Mouse (Mus musculus): ENCODE measurements around the gene Acd.

Acd gene

GRCm38 (mm10) chr8:105700966-105701824 lies at the start of gene Acd, which contains the start of gene Pard6a:
Gene Acd (minus strand): TSS chr8:105701102.
Gene Pard6a (plus strand): TSS chr8:105701148.
- peak; percentile 88 to 94 for DNase-seq (ENCODE audit: low spot score in 2 of 2)

GRCm38 (mm10) chr8:105750606-105751005 lies 49.7 kb upstream of the Acd start:
- peak in 1 of 2 experiments; percentile 20 for DNase-seq (ENCODE audit: low spot score in 2 of 2)

- DNase-seq (ENCODE audit: low spot score in 2 of 2) = no peak
These were observed 42.4 kb upstream of the Acd start for GRCm38 (mm10) chr8:105743301-105743700.

- DNase-seq (ENCODE audit: low spot score in 2 of 2) = no peak
These were observed 38.3 kb upstream of the Acd start for GRCm38 (mm10) chr8:105739216-105739615.

DNA sequence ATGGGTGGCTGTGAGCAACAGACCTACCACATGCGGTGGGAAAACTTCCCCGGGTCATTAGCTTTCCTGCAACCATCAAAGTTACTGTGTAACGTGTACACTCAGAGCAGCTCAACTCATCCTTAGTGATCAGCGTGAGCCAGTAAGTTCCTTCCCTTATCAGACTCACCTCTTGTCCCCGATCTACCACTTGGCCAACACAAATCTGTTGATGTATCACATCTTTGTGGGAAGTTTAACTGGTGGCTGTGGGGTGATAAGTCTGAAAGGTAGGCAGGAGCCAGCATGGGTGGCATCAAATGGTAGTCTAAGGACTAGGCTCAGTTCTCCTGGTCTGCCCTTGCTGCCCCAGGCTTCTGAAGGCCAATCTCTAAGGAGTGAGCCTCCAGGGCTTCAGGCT lies 31.3 kb upstream of the Acd start:
- no peak for DNase-seq (ENCODE audit: low spot score in 2 of 2)

DNA sequence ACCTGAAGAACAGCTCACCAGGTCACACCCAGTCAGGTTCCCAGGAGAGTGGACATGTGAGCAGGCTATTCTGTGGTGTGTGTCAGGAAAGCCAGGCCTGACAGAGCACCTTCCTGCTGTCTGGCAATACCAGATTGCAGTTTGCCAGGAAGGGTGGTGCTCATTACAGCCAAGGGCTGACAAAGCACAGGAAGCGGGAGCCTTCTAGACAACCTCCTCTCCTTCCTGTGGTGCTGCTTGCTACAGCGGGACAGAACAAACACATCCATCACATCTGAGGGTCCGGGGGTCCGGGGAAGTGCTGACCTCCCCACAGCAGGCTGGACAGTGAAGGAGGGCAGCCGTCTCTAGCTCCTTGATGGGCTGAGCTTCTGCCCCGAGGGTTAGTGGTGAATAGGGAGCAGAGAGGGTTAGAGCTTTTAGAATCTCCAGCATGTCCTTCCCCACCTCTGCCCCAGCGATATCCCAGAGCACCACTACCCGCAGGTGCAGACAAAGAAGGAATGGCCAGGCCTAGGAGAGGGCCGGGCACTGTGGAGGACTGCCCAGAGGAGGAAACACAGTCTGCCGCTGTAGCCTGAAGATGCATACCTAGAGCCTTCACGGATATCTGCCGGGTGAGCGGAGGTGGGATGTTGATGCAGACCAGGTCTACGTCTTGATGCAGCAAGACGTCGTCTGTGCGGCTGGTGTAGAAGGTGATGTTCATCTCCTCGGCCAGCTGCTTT lies 26.7 kb upstream of the Acd start:
- DNase-seq (ENCODE audit: low spot score in 2 of 2) = no peak

DNA sequence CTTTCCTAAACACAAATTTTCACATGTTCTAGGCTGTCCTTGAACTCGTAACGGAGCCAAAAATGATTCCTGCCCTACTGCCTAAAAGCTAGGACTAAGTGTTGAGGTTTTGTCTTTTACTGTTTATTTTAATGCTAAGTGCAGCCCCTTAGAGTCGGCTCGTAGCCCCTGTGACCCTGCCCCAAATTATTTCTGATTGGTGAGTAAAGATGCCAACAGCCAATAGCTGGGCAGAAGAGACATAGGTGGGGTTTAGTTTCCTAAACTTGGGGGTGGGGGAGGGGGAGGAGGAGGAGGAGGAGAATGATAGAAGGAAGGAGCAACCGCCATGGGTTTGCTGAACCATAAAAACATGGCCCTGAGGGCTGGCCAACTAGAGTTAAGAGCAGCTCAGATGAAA lies 24.8 kb upstream of the Acd start:
- no peak for DNase-seq (ENCODE audit: low spot score in 2 of 2)

DNA sequence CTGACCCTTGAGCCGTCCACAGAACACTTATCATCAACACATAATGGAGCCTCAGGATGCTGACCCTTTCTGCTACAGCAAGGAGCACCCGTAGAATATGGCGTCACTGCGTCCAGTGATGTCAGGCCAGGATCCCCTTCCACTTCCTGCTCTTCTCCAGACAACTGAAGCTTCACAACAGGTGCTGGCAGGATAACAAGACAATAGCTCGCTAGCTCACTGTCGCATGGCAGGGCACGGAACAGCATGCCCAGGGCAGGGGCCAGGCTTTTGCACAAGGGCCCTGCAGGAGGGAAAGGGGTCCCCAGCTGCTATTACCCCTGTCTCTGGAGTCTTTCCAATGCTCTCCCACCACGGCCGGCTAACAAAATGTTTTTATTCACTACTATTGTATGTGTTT lies 22.0 kb upstream of the Acd start:
- DNase-seq (ENCODE audit: low spot score in 2 of 2) = no peak

DNA sequence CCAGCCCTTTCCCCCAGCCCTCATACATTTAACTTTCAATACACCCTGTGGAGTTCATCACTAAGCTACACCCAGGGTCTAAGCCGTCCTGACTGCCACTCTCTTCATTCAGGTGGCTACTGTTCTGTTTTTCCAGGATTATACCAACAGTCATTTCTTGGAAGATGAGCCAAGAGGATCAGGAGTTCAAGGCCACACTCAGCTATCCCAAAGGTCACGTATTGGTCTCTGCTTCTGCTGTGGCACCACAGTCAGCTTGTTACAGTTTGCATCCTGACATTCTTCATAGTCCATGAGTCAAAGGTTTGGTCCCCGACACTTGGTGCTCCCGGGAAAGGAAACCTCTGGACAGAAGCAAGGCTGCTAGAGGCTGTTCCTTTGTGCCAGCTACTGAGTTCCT lies 18.7 kb upstream of the Acd start:
- DNase-seq (ENCODE audit: low spot score in 2 of 2) = no peak

- DNase-seq (ENCODE audit: low spot score in 2 of 2) = no peak
These were observed 15.5 kb upstream of the Acd start for GRCm38 (mm10) chr8:105716302-105716945.

- DNase-seq (ENCODE audit: low spot score in 2 of 2) = no peak
These were observed 14.1 kb upstream of the Acd start for GRCm38 (mm10) chr8:105715042-105715441.

- DNase-seq (ENCODE audit: low spot score in 2 of 2) = peak in 1 of 2 experiments; percentile 78
These were observed 13.2 kb upstream of the Acd start for GRCm38 (mm10) chr8:105714139-105714538.

DNA sequence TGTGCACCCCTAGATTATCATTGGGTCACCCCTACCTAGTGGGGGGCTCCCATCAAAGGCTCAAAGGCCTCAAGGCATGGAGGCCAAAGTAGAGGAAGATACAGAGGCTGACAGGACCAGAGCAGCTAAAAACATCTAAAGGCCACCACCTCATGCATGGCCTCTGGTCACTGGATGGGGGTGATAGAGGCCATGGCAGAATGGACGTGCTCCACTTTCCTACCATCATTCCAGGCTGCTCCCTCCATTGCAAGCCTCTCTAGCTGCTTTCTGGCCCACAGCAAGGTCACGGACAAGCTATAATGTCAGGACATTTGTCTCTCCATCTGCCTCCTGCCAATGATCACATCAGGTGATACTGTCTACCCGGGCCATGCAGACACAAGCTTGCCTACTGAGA lies 11.4 kb upstream of the Acd start:
- DNase-seq (ENCODE audit: low spot score in 2 of 2) = no peak

GRCm38 (mm10) chr8:105709317-105709716 lies 8.4 kb upstream of the Acd start:
- DNase-seq (ENCODE audit: low spot score in 2 of 2) = no peak

GRCm38 (mm10) chr8:105708675-105709074 lies 7.8 kb upstream of the Acd start:
- no peak for DNase-seq (ENCODE audit: low spot score in 2 of 2)

GRCm38 (mm10) chr8:105707498-105708403 lies 6.8 kb upstream of the Acd start, which contains the start of the genes 4933405L10Rik and Enkd1:
Gene 4933405L10Rik (plus strand): TSS chr8:105707655.
Gene Enkd1 (minus strand): TSS chr8:105708210.
- peak; percentile 80 to 85 for DNase-seq (ENCODE audit: low spot score in 2 of 2)

GRCm38 (mm10) chr8:105706426-105706825 lies 5.5 kb upstream of the Acd start:
- DNase-seq (ENCODE audit: low spot score in 2 of 2) = no peak

DNA sequence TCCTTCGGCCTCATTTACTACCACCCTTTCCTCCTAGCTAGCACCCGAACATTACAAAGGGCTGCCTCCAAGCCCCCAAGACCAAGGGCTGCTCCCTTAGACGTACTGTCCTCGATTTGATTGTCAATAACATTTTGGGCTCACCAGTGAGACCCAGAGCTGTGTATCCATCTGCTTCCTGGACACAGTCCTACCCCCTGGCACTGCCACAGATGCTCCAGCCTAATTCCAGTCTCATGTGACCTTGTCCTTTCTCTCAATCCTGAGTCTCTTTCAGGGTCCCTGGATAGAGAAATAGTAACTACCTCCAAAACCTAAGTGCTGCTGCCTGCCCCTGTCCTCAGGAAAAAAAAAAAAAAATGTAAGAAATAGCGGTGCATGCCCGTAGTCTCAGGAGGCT lies 4.1 kb upstream of the Acd start:
- no peak for DNase-seq (ENCODE audit: low spot score in 2 of 2)

GRCm38 (mm10) chr8:105704146-105704812 lies 3.4 kb upstream of the Acd start:
- DNase-seq (ENCODE audit: low spot score in 2 of 2) = no peak

GRCm38 (mm10) chr8:105702731-105703415 lies 2.0 kb upstream of the Acd start:
- DNase-seq (ENCODE audit: low spot score in 2 of 2) = no peak

Data from frontal cortex, postnatal 14 days (tissue).